Mouse (Mus musculus) stomach, postnatal 0 days (tissue): ENCODE data around the gene Mcfd2.

ENCODE experiments used
- CTCF ChIP-seq: IDR thresholded peaks from 2 replicates; pipeline ENCODE4 v1.5.1; 2016; ENCODE audit warnings: antibody characterized with exemption, low read depth, mild to moderate bottlenecking, moderate library complexity
- EP300 ChIP-seq: optimal IDR thresholded peaks from 2 replicates; pipeline ENCODE3; 2016; ENCODE audit warnings: antibody characterized with exemption

DNA sequence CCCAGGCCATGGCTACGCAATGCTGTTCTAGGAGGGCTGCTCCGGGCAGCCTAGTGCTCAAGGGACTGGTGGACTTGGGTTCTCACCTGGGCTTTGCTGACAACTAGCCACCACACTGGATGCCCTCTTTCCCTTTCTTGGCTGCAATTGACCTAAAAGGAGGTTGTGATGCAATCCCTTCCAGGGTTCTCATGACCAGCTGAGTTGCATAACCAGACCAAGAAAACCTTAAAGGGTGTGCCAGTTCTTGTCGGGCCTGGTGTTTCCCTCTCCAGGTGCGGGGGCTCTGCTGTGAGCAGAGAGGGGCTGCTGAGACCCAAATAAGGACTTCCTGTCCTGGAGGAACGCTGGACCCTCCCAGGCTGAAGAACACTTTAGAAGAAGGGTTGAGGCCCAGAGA is 27.4 kb upstream of the Mcfd2 start:
- TF ChIP-seq CTCF (no peak), EP300 (no peak)
